Mouse (Mus musculus) spleen, adult 2 months (tissue): Measurements from ENCODE around the gene Slc35a1.

Experiments
- CTCF ChIP-seq: fragments of 200-500 bp; IDR thresholded peaks from 2 replicates; pipeline ENCODE4 v1.5.1; 2011; ENCODE audit warnings: mild to moderate bottlenecking, inconsistent platforms; ENCODE audit not compliant: insufficient read depth, insufficient read length, insufficient replicate concordance; ENCODE audit errors: extremely low read depth
- POLR2A ChIP-seq: fragments of 200-500 bp; IDR thresholded peaks from 2 replicates; pipeline ENCODE4 v1.6.1; 2011; ENCODE audit warnings: low read depth, low read length, inconsistent platforms

- TF ChIP-seq CTCF (no peak), POLR2A (no peak)
These were observed 15.0 kb upstream of the Slc35a1 start for GRCm38 (mm10) chr4:34702231-34702630.
